Mouse (Mus musculus) G1E (cell line): ENCODE results near the gene Adamts2.

ENCODE experiments used
- CTCF ChIP-seq: IDR thresholded peaks from 2 replicates; pipeline ENCODE4 v1.5.1; 2012; ENCODE audit warnings: low read depth, low read length, inconsistent platforms, mixed read lengths
- GATA1 ChIP-seq: IDR thresholded peaks from 2 replicates; pipeline ENCODE4 v1.6.1; 2012; ENCODE audit warnings: borderline replicate concordance, low read length, inconsistent platforms, mixed read lengths
- GATA2 ChIP-seq: IDR thresholded peaks from 2 replicates; pipeline ENCODE4 v1.6.1; 2012; ENCODE audit warnings: low read depth, low read length, inconsistent platforms, borderline replicate concordance
- TAL1 ChIP-seq: conservative IDR thresholded peaks from 2 replicates; pipeline ENCODE4 v1.6.1; 2012; ENCODE audit warnings: low read depth, low read length, inconsistent platforms, mixed read lengths

DNA sequence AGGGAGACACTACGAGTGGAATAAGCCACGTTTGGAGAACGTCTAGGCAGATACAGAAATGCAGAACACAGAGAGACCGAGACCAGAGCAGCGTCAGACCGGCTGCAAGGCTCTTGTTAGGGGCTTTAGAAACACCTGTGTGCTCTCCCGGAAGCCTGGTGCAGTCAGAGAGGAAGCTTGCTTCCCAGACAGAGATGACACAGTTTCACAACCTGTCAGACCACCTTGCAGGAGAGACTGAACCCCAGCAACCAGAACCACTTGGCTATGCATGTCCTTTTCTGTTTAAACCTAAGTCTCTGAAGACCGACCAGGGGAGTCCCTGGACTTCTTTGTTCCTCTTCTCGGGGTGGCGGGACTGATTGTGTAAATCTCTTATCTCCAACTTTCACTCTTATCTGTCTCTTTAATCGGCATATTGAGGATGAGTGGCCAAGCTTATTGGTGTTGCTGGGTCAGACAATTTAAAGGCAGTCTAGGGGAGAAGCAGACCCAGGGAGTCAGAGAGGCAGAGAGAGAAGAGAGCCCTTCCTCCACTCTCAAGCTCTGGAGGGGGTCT is 248.4 kb downstream of the Adamts2 start, which contains the start of gene Grm6:
- TF ChIP-seq CTCF (no peak), GATA1 (no peak), TAL1 (no peak), GATA2 (no peak)
